In genomic region chr5:27108221-27108620, GRCm38 (mm10) we compare ENCODE assay signal across 23 mouse cellular contexts.
DNase-seq lines count a peak whose midpoint lies in the region; ATAC-seq and TF ChIP-seq lines count a peak whose summit lies in the region.
"Had no signal": no experiment of that assay in that cellular context is flagged by ENCODE, and none has a peak within 500 bp of the region (broad histone marks: within the 10 kb centered on the region; RNA-seq: fewer than 3 reads in every experiment).

No protein-coding gene starts in this region.

- TF ChIP-seq POLR2A in cortical plate, adult 2 months (IDR thresholded peaks at IDR 0.05; ENCODE audit: extremely low read depth, insufficient read depth, low read length) = no peak

- ATAC-seq in activated CD4-positive, CD25-positive, alpha-beta regulatory T cell, adult 4 months = no peak
- ATAC-seq: intestine, postnatal 0 days had no signal

- TF ChIP-seq CTCF in layer of hippocampus, adult 2 months (conservative IDR thresholded peaks at IDR 0.05) = peak; percentile 43
- TF ChIP-seq CTCF in cortical plate, adult 2 months (IDR thresholded peaks at IDR 0.05; ENCODE audit: extremely low read depth, insufficient read depth, low read length) = peak; percentile 22; the same call in 1 of the 2 replicates

- H3K27ac ChIP-seq in layer of hippocampus, adult 2 months = no peak overlapping the region
- no peak overlapping the region for H3K27ac ChIP-seq in cortical plate, adult 2 months (ENCODE audit: insufficient read depth, low read length)
- H3K27ac ChIP-seq: embryonic facial prominence, embryonic 13.5 days; forebrain, embryonic 12.5 days; gastrocnemius, adult 2 months; heart, embryonic 10.5 days; hindbrain, embryonic 15.5 days; liver, embryonic 13.5 days; midbrain, embryonic 12.5 days had no signal

- no peak for DNase-seq in layer of hippocampus, adult 2 months (ENCODE audit: low spot score in 2 of 2)
- no peak for DNase-seq in layer of hippocampus, adult 8-10 months (ENCODE audit: low spot score in 2 of 2)
- peak; percentile 45 for DNase-seq in cerebellum, adult 11-12 months
- DNase-seq in cerebellum, adult 9-10 months = peak; percentile 68
- no peak for DNase-seq in ovary, adult 18-20 months (ENCODE audit: low spot score)
- DNase-seq: adrenal gland, adult 8-10 months; B cell, adult 2 months; embryo, embryonic 11 days; gastrocnemius, adult 2 months; kidney, postnatal 25 days; liver, embryonic 13.5 days; lung, adult 2 months; lung, postnatal 14 days; right cerebral cortex, postnatal 4 days had no signal

- H3K4me3 ChIP-seq in layer of hippocampus, adult 2 months = no peak overlapping the region
- H3K4me3 ChIP-seq in cortical plate, adult 2 months (ENCODE audit: insufficient read depth, low read length) = no peak overlapping the region
- H3K4me3 ChIP-seq: embryonic facial prominence, embryonic 13.5 days; erythroblast, embryonic 14.5 days; forebrain, embryonic 12.5 days; gastrocnemius, adult 2 months; heart, embryonic 10.5 days; hindbrain, embryonic 15.5 days; liver, embryonic 13.5 days; midbrain, embryonic 12.5 days had no signal

- H3K4me1 ChIP-seq in cortical plate, adult 2 months (ENCODE audit: control insufficient read depth, insufficient read depth, low read length) = peaks cover 2% of the 10 kb centered on the region
- H3K4me1 ChIP-seq: embryonic facial prominence, embryonic 13.5 days; forebrain, embryonic 12.5 days; heart, embryonic 10.5 days; hindbrain, embryonic 15.5 days; liver, embryonic 13.5 days; midbrain, embryonic 12.5 days had no signal

Comparison
In these comparisons a context has a peak if more than half of its experiments do, and no peak if none do; other contexts are left out.
1. DNase-seq: peak in cerebellum, adult 11-12 months (single experiment) and cerebellum, adult 9-10 months (single experiment); none in layer of hippocampus, adult 2 months (0 of 2), layer of hippocampus, adult 8-10 months (0 of 2) and ovary, adult 18-20 months (single experiment).